ENCODE assay signal across 18 mouse cellular contexts in genomic region chr8:121857331-121857730, GRCm38 (mm10). TPM values are rescaled to one million over a fixed set of nuclear protein-coding genes. Genes with fewer than 3 reads are reported as not detected.
DNase-seq lines count a peak whose midpoint lies in the region; ATAC-seq and TF ChIP-seq lines count a peak whose summit lies in the region.
"Had no signal": no experiment of that assay in that cellular context is flagged by ENCODE, and none has a peak within 500 bp of the region (broad histone marks: within the 10 kb centered on the region; RNA-seq: fewer than 3 reads in every experiment).

No protein-coding gene starts in this region.

- no peak for DNase-seq in kidney, adult 8-10 months
- DNase-seq in brain, adult 2 months (ENCODE audit: low read depth, low spot score), result peak; percentile 96
- peak; percentile 94 to 98 for DNase-seq in cerebellum, adult 2 months
- DNase-seq in gastrocnemius, postnatal 14 days, result peak; percentile 59
- DNase-seq in frontal cortex, postnatal 25 days (ENCODE audit: low spot score in 2 of 2), result no peak
- no peak for DNase-seq in liver
- DNase-seq: adrenal gland, postnatal 25 days; forebrain, postnatal 0 days; heart, adult 2 months; kidney, adult 18-20 months; lung, adult 2 months; thymus, postnatal 36 days had no signal

- H3K4me2 ChIP-seq in kidney, embryonic 15.5 days, result no peak overlapping the region
- H3K4me2 ChIP-seq: hindbrain, embryonic 15.5 days; limb, embryonic 15.5 days; neural tube, embryonic 12.5 days had no signal

- TF ChIP-seq CTCF in cerebellum, adult 2 months (IDR thresholded peaks at IDR 0.05; ENCODE audit: borderline replicate concordance, insufficient read depth, low read depth, low read length), result no peak

- no peak overlapping the region for H3K9ac ChIP-seq in kidney, embryonic 15.5 days
- H3K9ac ChIP-seq: forebrain, postnatal 0 days; hindbrain, embryonic 15.5 days; limb, embryonic 15.5 days; neural tube, embryonic 12.5 days had no signal

- no peaks in the 10 kb centered on the region for H3K27me3 ChIP-seq in kidney, embryonic 15.5 days
- no peaks in the 10 kb centered on the region for H3K27me3 ChIP-seq in cerebellum, adult 2 months (ENCODE audit: control insufficient read depth, insufficient read depth, low read length)
- H3K27me3 ChIP-seq: hindbrain, embryonic 15.5 days; limb, embryonic 15.5 days; neural tube, embryonic 12.5 days had no signal

- ATAC-seq in kidney, embryonic 15.5 days (replicated peaks; ENCODE audit: low FRiP score), result 0 out of 2 replicates have a peak, but pooled peaks have one; percentile 15
- ATAC-seq in megakaryocyte progenitor cell, adult 5-6 weeks (replicated peaks; ENCODE audit: poor library complexity), result no peak
- ATAC-seq: CD4-positive, CD25-positive, alpha-beta regulatory T cell, adult 4 months; forebrain, postnatal 0 days had no signal

- intact Hi-C loops in gastrocnemius, postnatal 14 days (cut with DNase I; ENCODE audit: low total_unique reads), result no loop called here

- H3K9me3 ChIP-seq in kidney, embryonic 15.5 days (replicated peaks), result no peaks in the 10 kb centered on the region
- H3K9me3 ChIP-seq: hindbrain, embryonic 15.5 days; limb, embryonic 15.5 days; neural tube, embryonic 12.5 days had no signal

- H3K27ac ChIP-seq in kidney, embryonic 15.5 days, result no peak overlapping the region
- peak overlapping the region; percentile 80 for H3K27ac ChIP-seq in cerebellum, adult 2 months (ENCODE audit: insufficient read depth, low read length)
- H3K27ac ChIP-seq: heart, adult 2 months; hindbrain, embryonic 15.5 days; limb, embryonic 15.5 days; neural tube, embryonic 12.5 days had no signal

- H3K4me3 ChIP-seq in kidney, embryonic 15.5 days (replicated peaks), result no peak overlapping the region
- H3K4me3 ChIP-seq in cerebellum, adult 2 months (replicated peaks; ENCODE audit: insufficient read depth, low read depth, low read length), result no peak overlapping the region
- H3K4me3 ChIP-seq: heart, adult 2 months; hindbrain, embryonic 15.5 days; limb, embryonic 15.5 days; neural tube, embryonic 12.5 days had no signal

- no peaks in the 10 kb centered on the region for H3K36me3 ChIP-seq in kidney, embryonic 15.5 days
- H3K36me3 ChIP-seq: hindbrain, embryonic 15.5 days; limb, embryonic 15.5 days; neural tube, embryonic 12.5 days had no signal

- 51% methylated on average over 9 of the region's 9 CpGs for WGBS in kidney, embryonic 15.5 days
- 5% methylated on average over 9 of the region's 9 CpGs for WGBS in cerebellum, adult 2 months

- TF ChIP-seq POLR2A in cerebellum, adult 2 months (IDR thresholded peaks at IDR 0.05; ENCODE audit: borderline replicate concordance, insufficient read depth, low read length), result no peak

- peaks cover 9% of the 10 kb centered on the region for H3K4me1 ChIP-seq in kidney, embryonic 15.5 days
- peaks cover 31% of the 10 kb centered on the region for H3K4me1 ChIP-seq in cerebellum, adult 2 months (ENCODE audit: control insufficient read depth, insufficient read depth, low read length)
- H3K4me1 ChIP-seq: hindbrain, embryonic 15.5 days; neural tube, embryonic 12.5 days had no signal

RNA-seq across cellular contexts. Expression of gene Klhdc4, which starts 28.0 kb away (rescaled TPM):
- 42.7 and 45.5 TPM in 2 replicates for polyA plus RNA-seq in kidney, embryonic 15.5 days (2015; fragmentation: Nextera tagmentation; extraction: Ambion mirVana)
- polyA plus RNA-seq in cerebellum, adult 2 months (2012; rRNA removed), result 43.6 and 47.1 TPM in 2 replicates
- 1 to 10 TPM; 8.1 to 9.7 TPM for total RNA-seq in gastrocnemius, postnatal 14 days (2021)
- 16.5 and 18.6 TPM in 2 replicates for total RNA-seq in megakaryocyte progenitor cell, adult 5-6 weeks (2015)
- total RNA-seq in megakaryocyte progenitor cell, adult 5-6 weeks (2017), result 46.1 and 46.9 TPM in 2 replicates

RNA-seq across cellular contexts. Expression of gene Slc7a5, which starts 50.2 kb away (rescaled TPM):
- polyA plus RNA-seq in kidney, embryonic 15.5 days (2015; fragmentation: Nextera tagmentation; extraction: Ambion mirVana), result 16.7 and 19.3 TPM in 2 replicates
- polyA plus RNA-seq in cerebellum, adult 2 months (2012; rRNA removed), result 70.7 and 78.0 TPM in 2 replicates
- 1 to 10 TPM; 4.2 to 5.7 TPM for total RNA-seq in gastrocnemius, postnatal 14 days (2021)
- total RNA-seq in megakaryocyte progenitor cell, adult 5-6 weeks (2015), result 46.4 and 57.5 TPM in 2 replicates
- total RNA-seq in megakaryocyte progenitor cell, adult 5-6 weeks (2017), result 25.8 and 31.7 TPM in 2 replicates

Comparison
In these comparisons a context has a peak if more than half of its experiments do, and no peak if none do; other contexts are left out.
1. DNase-seq: peak in brain, adult 2 months (single experiment), cerebellum, adult 2 months (2 of 2) and gastrocnemius, postnatal 14 days (single experiment); none in kidney, adult 8-10 months (0 of 2), frontal cortex, postnatal 25 days (0 of 2) and liver (single experiment).
2. RNA of gene Slc7a5, which starts 50.2 kb away (total RNA-seq): 25.8 to 57.5 TPM in megakaryocyte progenitor cell, adult 5-6 weeks; 4.2 to 5.7 TPM in gastrocnemius, postnatal 14 days; every median in the first group is over 4 times any median in the second.